Mouse (Mus musculus) induced T-regulatory cell, adult 2 months (primary cell): ENCODE results near the gene Siah2.

Experiments used
- DNase-seq: peaks from one replicate; pipeline ENCODE4 v3.0.0-alpha.2; 2012; ENCODE audit warnings: low read depth

Siah2 gene

GRCm38 (mm10) chr3:58691997-58692721 lies at the start of gene Siah2:
Gene Siah2 (minus strand): TSS chr3:58692400.
- peak; percentile 95 for DNase-seq

- DNase-seq, result no peak
Measured at GRCm38 (mm10) chr3:58739536-58739935, 47.3 kb upstream of the Siah2 start.

- no peak for DNase-seq
Measured at GRCm38 (mm10) chr3:58738346-58739089, 46.3 kb upstream of the Siah2 start.

GRCm38 (mm10) chr3:58731520-58731919 lies 39.3 kb upstream of the Siah2 start:
- DNase-seq, result no peak

GRCm38 (mm10) chr3:58730580-58730979 lies 38.4 kb upstream of the Siah2 start:
- DNase-seq, result no peak

- no peak for DNase-seq
Measured at GRCm38 (mm10) chr3:58729549-58729948, 37.3 kb upstream of the Siah2 start.

- no peak for DNase-seq
Measured at GRCm38 (mm10) chr3:58727601-58728000, 35.4 kb upstream of the Siah2 start.

- peak; percentile 4 for DNase-seq
Measured at GRCm38 (mm10) chr3:58727012-58727411, 34.8 kb upstream of the Siah2 start.

GRCm38 (mm10) chr3:58726374-58726773 lies 34.2 kb upstream of the Siah2 start:
- DNase-seq, result no peak

- no peak for DNase-seq
Measured at GRCm38 (mm10) chr3:58724815-58725214, 32.6 kb upstream of the Siah2 start.

GRCm38 (mm10) chr3:58723656-58724055 lies 31.5 kb upstream of the Siah2 start:
- no peak for DNase-seq

- no peak for DNase-seq
Measured at GRCm38 (mm10) chr3:58719461-58720230, 27.4 kb upstream of the Siah2 start.

GRCm38 (mm10) chr3:58716705-58717104 lies 24.5 kb upstream of the Siah2 start:
- DNase-seq, result no peak

GRCm38 (mm10) chr3:58714767-58715166 lies 22.6 kb upstream of the Siah2 start:
- DNase-seq, result no peak

- DNase-seq, result no peak
Measured at GRCm38 (mm10) chr3:58714034-58714433, 21.8 kb upstream of the Siah2 start.

- DNase-seq, result no peak
Measured at GRCm38 (mm10) chr3:58713191-58713590, 21.0 kb upstream of the Siah2 start.

GRCm38 (mm10) chr3:58704547-58704946 lies 12.3 kb upstream of the Siah2 start:
- DNase-seq, result no peak

- no peak for DNase-seq
Measured at GRCm38 (mm10) chr3:58703748-58704147, 11.5 kb upstream of the Siah2 start.

GRCm38 (mm10) chr3:58702329-58702728 lies 10.1 kb upstream of the Siah2 start:
- peak; percentile 12 for DNase-seq

- DNase-seq, result no peak
Measured at GRCm38 (mm10) chr3:58701441-58701840, 9.2 kb upstream of the Siah2 start.

GRCm38 (mm10) chr3:58697926-58698325 lies 5.7 kb upstream of the Siah2 start:
- no peak for DNase-seq

- DNase-seq, result no peak
Measured at GRCm38 (mm10) chr3:58696806-58697205, 4.6 kb upstream of the Siah2 start.

GRCm38 (mm10) chr3:58695507-58695906 lies 3.3 kb upstream of the Siah2 start:
- no peak for DNase-seq
